Mouse (Mus musculus) heart, embryonic 11.5 days (tissue): ENCODE measurements around the gene Msl2. TPM values are rescaled to one million over a fixed set of nuclear protein-coding genes. Genes with fewer than 3 reads are reported as not detected.

Source experiments
- ATAC-seq: fragments of 200-750 bp; cut with Nextera tagmentation; replicated peaks from 2 replicates; pipeline ENCODE4 v1.8.0; 2017; ENCODE audit warnings: moderate library complexity; ENCODE audit not compliant: insufficient number of reproducible peaks, low FRiP score, low TSS enrichment
- H3K27ac ChIP-seq: fragments of 300-500 bp; sonication (generic); 2 replicates; pipeline ENCODE4 v1.5.1; 2014; ENCODE audit warnings: mild to moderate bottlenecking, low read depth, low read length
- H3K27me3 ChIP-seq: fragments of 300-500 bp; sonication (generic); 2 replicates; pipeline ENCODE4 v1.6.1; 2014; ENCODE audit warnings: mild to moderate bottlenecking, low read length, mixed read lengths; ENCODE audit not compliant: control insufficient read depth, insufficient read depth
- H3K36me3 ChIP-seq: fragments of 300-500 bp; sonication (generic); 2 replicates; pipeline ENCODE4 v1.6.1; 2014; ENCODE audit warnings: mild to moderate bottlenecking, low read length, moderate library complexity, mixed read lengths; ENCODE audit not compliant: control insufficient read depth, insufficient read depth
- H3K4me1 ChIP-seq: fragments of 300-500 bp; sonication (generic); 2 replicates; pipeline ENCODE4 v1.6.1; 2014; ENCODE audit warnings: low read length; ENCODE audit not compliant: control insufficient read depth, insufficient read depth
- H3K4me2 ChIP-seq: fragments of 300-500 bp; sonication (generic); 2 replicates; pipeline ENCODE4 v1.6.1; 2014; ENCODE audit warnings: mild to moderate bottlenecking, moderate library complexity
- H3K4me3 ChIP-seq: fragments of 300-500 bp; sonication (generic); 2 replicates; pipeline ENCODE4 v1.5.1; 2014; ENCODE audit warnings: low read depth, low read length
- H3K9ac ChIP-seq: fragments of 300-500 bp; sonication (generic); 2 replicates; pipeline ENCODE4 v1.6.1; 2014; ENCODE audit warnings: mild to moderate bottlenecking, low read depth, low read length, moderate library complexity
- H3K9me3 ChIP-seq: fragments of 300-500 bp; sonication (generic); replicated peaks from 2 replicates; pipeline ENCODE4 v1.6.1; 2016; ENCODE audit warnings: low read length; ENCODE audit not compliant: control insufficient read depth
- WGBS: fragments of 180-500 bp; shearing (Covaris S2); extraction: QIAGEN DNeasy Blood & Tissue Kit; methylation state at CpG from one replicate; pipeline ENCODE4 v1.1.7; 2014; ENCODE audit not compliant: insufficient replicate concordance; 5-methylcytosine and 5-hydroxymethylcytosine counted together
- polyA plus RNA-seq: library from polyadenylated mRNA; unstranded; fragments of >200 nt; fragmentation: Nextera tagmentation; extraction: Ambion mirVana; gene quantifications from 2 replicates; pipeline ENCODE4 v1.2.1, GENCODE M21; 2014

Gene Msl2
- polyA plus RNA-seq, 1 experiment from 2014 or later: 3.8 TPM

- no peak for ATAC-seq
- H3K4me2 ChIP-seq: no peak overlapping the region
- H3K9ac ChIP-seq: no peak overlapping the region
- no peak overlapping the region for H3K27ac ChIP-seq
- no peak overlapping the region for H3K4me3 ChIP-seq
- no peaks in the 10 kb centered on the region for H3K4me1 ChIP-seq
- WGBS: 75% methylated on average over 5 of the region's 5 CpGs
- H3K27me3 ChIP-seq: no peaks in the 10 kb centered on the region
- H3K36me3 ChIP-seq: peaks cover 9% of the 10 kb centered on the region; the same call in 1 of the 2 replicates
- H3K9me3 ChIP-seq: no peaks in the 10 kb centered on the region
Observed at GRCm38 (mm10) chr9:101152872-101153271, 79.0 kb downstream of the Msl2 start.

Other genes starting within 250 kb of the Msl2 start
- 17.8 and 20.3 TPM in 2 replicates for gene Pccb, start 39.2 kb upstream of the Msl2 start, polyA plus RNA-seq
- gene Ppp2r3a, start 177.7 kb downstream of the Msl2 start, polyA plus RNA-seq: 71.3 and 82.3 TPM in 2 replicates